Mouse (Mus musculus): ENCODE data around the gene Ralgps2. TPM values are rescaled to one million over a fixed set of nuclear protein-coding genes. Genes with fewer than 3 reads are reported as not detected.

Gene Ralgps2
- polyA plus RNA-seq, 1 experiment = 52.1 TPM

DNA sequence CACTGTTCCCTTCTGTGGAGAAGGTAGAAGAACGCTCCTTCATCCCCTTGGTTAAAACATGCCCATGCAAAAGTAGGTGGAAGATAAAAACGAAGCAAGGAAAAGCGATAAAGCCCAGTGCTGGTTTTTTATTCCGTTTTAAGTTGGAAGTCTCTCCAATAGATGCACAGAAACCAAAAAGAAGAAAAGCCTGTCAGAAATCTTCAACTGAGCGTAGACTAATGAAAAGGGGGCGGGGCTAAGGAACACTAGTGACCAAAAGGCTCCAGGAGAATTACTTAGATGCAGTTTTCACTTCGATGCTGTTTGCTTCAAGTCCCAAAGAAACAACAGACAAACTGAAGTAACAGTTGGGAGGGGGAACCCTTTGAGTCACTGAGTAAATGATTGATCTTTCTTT lies 1.2 kb upstream of the Ralgps2 start:
- no peak for TF ChIP-seq CTCF (IDR thresholded peaks at IDR 0.05; ENCODE audit: borderline replicate concordance, extremely low read depth, insufficient read depth, insufficient read length)
- TF ChIP-seq POLR2A (IDR thresholded peaks at IDR 0.05; ENCODE audit: borderline replicate concordance, extremely low read depth, insufficient read depth, insufficient read length, poor library complexity, severe bottlenecking) = no peak
- no peak for DNase-seq (ENCODE audit: low read depth)

DNA sequence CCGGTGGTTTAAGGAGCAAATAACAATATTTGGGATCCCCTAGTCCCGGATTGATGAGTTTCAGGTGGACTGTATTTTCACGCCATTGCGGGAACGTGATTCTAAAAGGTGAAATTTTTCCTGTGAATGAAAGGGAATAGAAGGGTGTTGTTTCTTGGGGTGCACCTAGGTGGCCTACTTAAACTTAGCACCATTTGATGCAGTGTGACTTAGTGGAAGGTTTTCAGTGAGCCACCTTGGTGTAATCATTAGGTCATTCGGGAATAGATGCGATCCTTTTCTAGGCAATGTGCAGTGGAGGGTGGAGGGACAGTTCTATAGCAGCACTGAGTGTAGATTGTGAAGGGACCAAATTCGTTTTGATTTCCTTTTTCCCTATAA lies 706 bp upstream of the Ralgps2 start:
- TF ChIP-seq POLR2A (IDR thresholded peaks at IDR 0.05; ENCODE audit: borderline replicate concordance, extremely low read depth, insufficient read depth, insufficient read length, poor library complexity, severe bottlenecking) = no peak
- no peak for TF ChIP-seq CTCF (IDR thresholded peaks at IDR 0.05; ENCODE audit: borderline replicate concordance, extremely low read depth, insufficient read depth, insufficient read length)
- no peak for DNase-seq (ENCODE audit: low read depth)

DNA sequence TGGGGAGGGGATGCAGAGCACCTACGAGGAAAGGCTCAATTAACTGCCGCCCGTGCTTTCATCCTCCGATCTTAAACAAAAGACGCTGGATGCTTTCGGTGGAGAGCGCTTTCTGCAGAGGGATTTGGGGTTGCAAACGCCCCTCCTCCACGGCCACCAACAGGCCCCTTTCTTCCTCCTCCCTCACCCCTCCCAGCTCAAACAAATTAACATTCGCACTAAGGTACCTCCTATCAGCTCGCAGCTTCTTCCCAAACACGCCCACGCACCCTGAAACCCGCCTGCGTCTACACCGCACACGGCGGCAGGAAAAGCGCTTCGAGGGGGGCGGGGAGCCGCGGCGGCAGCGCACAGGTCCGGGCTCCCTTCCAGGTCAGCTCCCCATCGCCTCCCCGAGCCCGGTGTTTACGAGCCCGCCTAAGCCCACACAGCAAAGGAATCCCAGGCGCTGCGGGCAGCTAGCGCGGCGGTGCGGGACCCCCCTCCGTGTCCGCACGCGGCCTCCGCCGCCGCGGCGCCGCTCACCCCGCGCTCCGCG lies 652 bp downstream of the Ralgps2 start:
- DNase-seq (ENCODE audit: low read depth) = peak; percentile 97
- TF ChIP-seq POLR2A (IDR thresholded peaks at IDR 0.05; ENCODE audit: borderline replicate concordance, extremely low read depth, insufficient read depth, insufficient read length, poor library complexity, severe bottlenecking) (peak; percentile 47; the same call in 1 of the 2 replicates), CTCF (IDR thresholded peaks at IDR 0.05; ENCODE audit: borderline replicate concordance, extremely low read depth, insufficient read depth, insufficient read length) (no peak)

DNA sequence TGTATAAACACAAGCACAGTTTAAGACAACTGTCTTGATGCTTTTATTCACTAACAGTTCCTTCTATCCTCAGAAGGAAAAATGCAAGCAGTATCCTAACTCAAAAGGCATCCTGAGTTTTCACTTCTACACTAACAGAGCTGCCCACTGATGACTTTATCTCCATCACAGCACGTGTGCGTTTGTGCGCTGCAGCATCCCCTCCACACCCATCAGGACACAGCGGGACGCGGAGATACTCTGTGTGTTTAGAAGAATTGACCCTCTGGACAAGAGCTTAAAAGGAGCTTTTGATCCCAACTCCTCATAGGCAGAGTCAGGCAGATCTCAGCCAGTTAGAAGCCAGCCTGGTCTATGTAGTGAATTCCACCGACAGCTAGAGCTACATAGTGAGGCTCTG lies 2.0 kb downstream of the Ralgps2 start:
- DNase-seq (ENCODE audit: low read depth) = no peak
- no peak for TF ChIP-seq POLR2A (IDR thresholded peaks at IDR 0.05; ENCODE audit: borderline replicate concordance, extremely low read depth, insufficient read depth, insufficient read length, poor library complexity, severe bottlenecking)
- no peak for TF ChIP-seq CTCF (IDR thresholded peaks at IDR 0.05; ENCODE audit: borderline replicate concordance, extremely low read depth, insufficient read depth, insufficient read length)

DNA sequence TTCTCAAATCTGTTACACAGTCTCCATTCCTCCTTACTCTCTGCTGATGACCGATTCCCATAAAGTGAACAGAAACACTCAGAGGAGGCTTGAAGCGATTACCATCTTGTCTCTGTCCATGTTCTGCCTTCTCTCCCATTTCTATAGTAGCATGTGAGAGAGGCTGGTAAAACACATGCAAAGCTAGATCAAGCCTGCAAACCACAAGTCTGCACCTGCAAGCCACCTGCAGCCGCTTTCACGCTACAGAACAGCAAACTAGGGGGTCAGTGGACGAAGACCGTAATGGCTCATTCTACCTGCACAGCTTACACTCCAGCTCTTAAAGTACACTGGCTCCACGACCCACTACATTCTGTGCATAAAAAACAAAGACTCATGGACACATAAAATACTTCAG lies 5.7 kb downstream of the Ralgps2 start:
- no peak for DNase-seq (ENCODE audit: low read depth)
- TF ChIP-seq CTCF (IDR thresholded peaks at IDR 0.05; ENCODE audit: borderline replicate concordance, extremely low read depth, insufficient read depth, insufficient read length) (no peak), POLR2A (IDR thresholded peaks at IDR 0.05; ENCODE audit: borderline replicate concordance, extremely low read depth, insufficient read depth, insufficient read length, poor library complexity, severe bottlenecking) (no peak)

DNA sequence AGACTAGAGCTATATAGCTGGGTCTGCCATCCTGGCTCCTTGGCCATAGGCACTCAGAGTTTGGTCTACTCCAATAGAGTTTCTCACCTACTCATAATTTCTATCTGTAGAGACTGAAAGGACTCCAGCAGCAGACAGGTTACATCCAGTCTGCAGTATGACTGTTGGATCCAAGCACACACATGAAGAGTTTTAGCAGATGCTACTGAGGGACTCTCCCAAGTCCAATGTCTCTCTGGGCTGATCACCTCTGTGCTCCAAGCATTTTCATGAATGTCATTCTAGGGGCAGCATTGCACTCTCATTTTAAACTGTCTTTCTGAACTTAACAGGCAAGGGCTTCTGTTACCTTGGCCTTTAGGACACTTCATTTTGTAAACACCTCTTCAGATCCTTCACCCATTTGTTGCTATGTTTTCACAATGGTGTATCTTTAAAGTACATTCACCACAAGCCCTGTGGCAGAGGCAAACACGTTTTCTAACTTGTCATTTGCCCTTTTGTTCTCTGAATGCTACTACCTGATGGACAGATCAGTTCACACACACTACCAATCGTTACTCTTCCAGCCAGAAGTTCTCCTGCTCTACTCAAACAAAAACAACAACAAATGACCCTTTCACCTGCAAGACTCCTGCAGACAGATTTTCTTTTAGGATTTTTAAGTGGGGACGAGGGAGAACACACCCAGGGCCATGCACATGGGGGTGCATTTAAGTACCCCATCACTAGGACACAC lies 7.2 kb downstream of the Ralgps2 start:
- TF ChIP-seq POLR2A (IDR thresholded peaks at IDR 0.05; ENCODE audit: borderline replicate concordance, extremely low read depth, insufficient read depth, insufficient read length, poor library complexity, severe bottlenecking) (no peak), CTCF (IDR thresholded peaks at IDR 0.05; ENCODE audit: borderline replicate concordance, extremely low read depth, insufficient read depth, insufficient read length) (no peak)
- no peak for DNase-seq (ENCODE audit: low read depth)

DNA sequence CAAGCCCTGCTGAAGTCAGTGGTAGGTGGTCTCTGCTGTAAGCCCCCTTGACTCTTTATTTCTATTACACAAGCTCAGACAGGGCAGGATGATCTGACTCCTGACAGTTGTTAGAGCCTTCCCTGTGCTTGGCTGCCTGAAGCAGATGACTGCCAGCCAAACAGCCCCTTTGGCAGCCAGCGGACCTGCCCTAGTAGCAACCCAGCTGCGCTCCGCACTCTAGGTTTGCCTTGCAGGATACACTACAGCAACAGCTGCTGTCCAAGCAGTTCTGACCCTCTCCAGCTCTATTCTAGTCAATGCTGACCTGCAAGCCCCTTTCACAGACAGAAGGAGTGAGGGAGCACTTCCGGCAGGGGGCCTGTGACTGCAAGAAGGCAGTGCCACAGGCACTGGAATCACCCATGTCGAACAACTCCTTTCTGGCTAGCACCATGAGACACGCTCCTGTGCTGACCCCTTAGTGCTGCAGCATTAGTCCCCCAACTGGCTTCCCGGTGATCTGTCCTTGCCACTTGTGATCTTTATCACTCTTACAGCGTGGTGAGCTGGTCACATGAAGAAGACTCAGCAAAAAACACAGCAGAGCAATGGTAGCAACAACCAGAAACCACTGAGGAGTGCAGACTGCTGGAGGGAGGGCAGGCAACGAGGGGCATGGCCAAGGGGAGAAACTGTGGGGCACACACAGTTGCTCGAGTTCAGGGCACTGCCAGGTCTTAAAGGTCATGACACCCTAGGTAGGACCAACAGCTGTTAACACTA lies 8.1 kb downstream of the Ralgps2 start:
- peak; percentile 43 for DNase-seq (ENCODE audit: low read depth)
- TF ChIP-seq CTCF (IDR thresholded peaks at IDR 0.05; ENCODE audit: borderline replicate concordance, extremely low read depth, insufficient read depth, insufficient read length) (no peak), POLR2A (IDR thresholded peaks at IDR 0.05; ENCODE audit: borderline replicate concordance, extremely low read depth, insufficient read depth, insufficient read length, poor library complexity, severe bottlenecking) (no peak)

DNA sequence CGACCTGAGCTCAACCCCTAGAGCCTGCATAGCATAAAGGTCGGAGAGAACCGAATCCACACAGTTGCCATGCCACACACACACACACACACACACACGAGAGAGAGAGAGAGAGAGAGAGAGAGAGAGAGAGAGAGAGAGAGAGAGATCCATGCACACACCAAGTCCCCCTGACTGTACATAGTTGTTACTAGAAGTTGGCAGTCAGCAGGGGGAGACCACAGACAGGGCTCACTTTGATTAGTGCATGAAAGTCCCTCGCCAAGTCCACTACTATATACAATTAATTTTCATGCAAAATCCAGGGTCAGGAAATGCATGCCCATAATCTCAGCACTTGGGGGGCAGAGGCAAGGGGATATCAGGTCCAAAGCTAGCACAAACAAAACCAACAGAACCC lies 9.2 kb downstream of the Ralgps2 start:
- peak; percentile 28; the same call in 1 of the 2 replicates for TF ChIP-seq CTCF (IDR thresholded peaks at IDR 0.05; ENCODE audit: borderline replicate concordance, extremely low read depth, insufficient read depth, insufficient read length)
- no peak for TF ChIP-seq POLR2A (IDR thresholded peaks at IDR 0.05; ENCODE audit: borderline replicate concordance, extremely low read depth, insufficient read depth, insufficient read length, poor library complexity, severe bottlenecking)

DNA sequence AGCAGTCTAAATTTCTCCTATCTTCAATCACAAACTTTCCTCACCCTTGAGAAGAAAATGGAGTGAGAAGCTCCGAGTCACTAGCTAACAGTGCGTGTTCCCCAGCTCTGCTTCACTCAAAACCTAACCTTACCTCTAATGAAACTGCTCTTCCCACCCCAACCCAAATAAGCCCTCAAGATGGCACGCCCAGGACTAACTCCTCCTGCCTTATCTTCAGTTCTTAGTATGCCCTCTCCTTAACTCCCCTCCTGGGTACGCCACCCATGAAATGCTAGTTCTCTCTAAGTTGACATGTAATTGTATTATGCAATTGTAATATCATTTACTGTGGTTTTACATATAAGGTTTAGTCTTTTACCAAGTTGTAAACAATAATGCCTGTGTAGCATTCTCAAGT lies 11.2 kb downstream of the Ralgps2 start:
- no peak for DNase-seq (ENCODE audit: low read depth)
- TF ChIP-seq CTCF (IDR thresholded peaks at IDR 0.05; ENCODE audit: borderline replicate concordance, extremely low read depth, insufficient read depth, insufficient read length) = no peak
- no peak for TF ChIP-seq POLR2A (IDR thresholded peaks at IDR 0.05; ENCODE audit: borderline replicate concordance, extremely low read depth, insufficient read depth, insufficient read length, poor library complexity, severe bottlenecking)

More for the DNA sequence above, 9.2 kb downstream of the Ralgps2 start:
- no peak for DNase-seq (ENCODE audit: low read depth)

DNA sequence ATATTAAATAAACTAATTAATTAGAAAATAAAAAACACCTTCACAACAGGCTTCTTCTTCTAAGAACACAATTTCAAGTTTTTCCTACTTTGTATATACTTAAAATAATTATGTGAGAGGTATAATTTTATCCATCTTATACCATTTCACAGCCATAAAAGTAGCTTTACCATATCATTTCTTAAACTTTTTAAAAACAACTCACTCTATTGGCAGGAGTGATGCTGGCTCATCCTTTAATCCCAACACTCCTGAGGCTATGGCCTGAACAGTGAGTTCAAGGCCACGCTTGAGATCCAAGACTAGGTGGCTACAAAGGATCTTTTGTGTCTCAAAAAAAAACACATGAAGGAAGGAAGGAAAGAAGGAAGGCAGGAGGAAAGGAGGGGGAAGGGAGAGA lies 15.9 kb downstream of the Ralgps2 start:
- no peak for TF ChIP-seq CTCF (IDR thresholded peaks at IDR 0.05; ENCODE audit: borderline replicate concordance, extremely low read depth, insufficient read depth, insufficient read length)
- TF ChIP-seq POLR2A (IDR thresholded peaks at IDR 0.05; ENCODE audit: borderline replicate concordance, extremely low read depth, insufficient read depth, insufficient read length, poor library complexity, severe bottlenecking) = no peak
- no peak for DNase-seq (ENCODE audit: low read depth)

DNA sequence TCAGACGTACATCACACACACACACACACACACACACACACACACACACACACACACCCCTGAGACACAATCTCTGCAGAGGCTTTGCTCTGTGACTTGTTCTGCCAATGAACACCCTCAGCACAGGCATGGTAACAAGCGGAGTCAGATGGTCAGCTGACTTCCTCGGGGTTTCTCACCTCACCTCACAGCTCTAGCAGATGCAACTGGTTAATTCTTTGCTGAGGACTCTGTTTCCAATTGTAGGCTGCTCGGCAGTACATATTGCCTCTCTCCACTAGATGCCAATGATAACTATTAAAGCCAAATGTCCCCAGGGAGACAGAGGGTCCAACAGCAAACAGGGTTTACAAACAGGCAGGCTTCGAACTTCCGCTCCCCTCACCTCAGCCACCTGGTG lies 16.5 kb downstream of the Ralgps2 start:
- no peak for DNase-seq (ENCODE audit: low read depth)
- no peak for TF ChIP-seq POLR2A (IDR thresholded peaks at IDR 0.05; ENCODE audit: borderline replicate concordance, extremely low read depth, insufficient read depth, insufficient read length, poor library complexity, severe bottlenecking)
- TF ChIP-seq CTCF (IDR thresholded peaks at IDR 0.05; ENCODE audit: borderline replicate concordance, extremely low read depth, insufficient read depth, insufficient read length) = no peak

Data from brain, embryonic 14.5 days (tissue).